In the genomic region with DNA sequence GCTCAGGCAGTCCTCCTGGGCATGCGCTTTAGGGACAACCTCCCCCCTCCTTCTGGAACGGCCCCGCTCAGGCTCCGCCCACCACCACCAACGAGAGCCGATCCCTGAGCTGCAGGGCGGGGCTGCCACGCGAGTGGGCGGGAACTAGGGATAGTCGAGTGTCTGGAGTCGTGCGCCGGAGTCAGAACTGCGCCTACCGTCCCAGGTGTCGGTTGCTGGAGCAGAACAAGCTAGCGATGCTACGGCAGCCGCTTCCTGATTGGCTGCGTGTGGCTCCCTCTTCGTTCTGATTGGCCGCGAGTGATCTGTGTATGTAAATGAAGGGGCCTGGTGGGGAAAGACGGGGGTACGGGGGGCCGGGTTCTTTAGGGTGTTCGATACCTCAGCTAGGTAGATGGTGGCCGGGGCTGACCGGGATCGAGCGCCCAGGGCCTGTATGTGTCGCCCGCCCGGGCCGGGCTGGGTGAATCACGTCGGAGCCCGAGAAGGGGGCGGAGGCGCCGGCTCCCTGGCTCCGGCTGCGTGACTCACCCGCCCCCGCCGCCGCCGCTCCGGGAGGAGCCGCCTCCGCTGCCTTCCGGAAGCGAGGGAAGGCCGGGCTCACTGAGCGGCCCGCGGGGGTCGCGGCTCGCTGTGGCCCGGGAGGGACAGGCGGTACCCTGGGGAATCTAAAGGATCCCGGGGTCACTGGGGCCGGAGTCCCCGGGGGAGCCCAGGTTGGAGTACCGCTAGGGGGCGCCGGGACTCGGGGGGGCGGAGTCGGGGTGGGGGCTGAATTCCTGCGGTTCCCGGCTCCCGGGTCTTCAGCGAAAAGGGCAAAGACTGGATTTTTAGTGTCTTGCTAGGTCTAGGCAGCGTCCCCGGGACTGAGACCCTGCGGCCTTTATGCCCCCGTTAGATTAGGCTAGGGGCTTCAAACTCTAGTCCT, we compare ENCODE assay signal across 8 mouse cellular contexts. TPM values are rescaled to one million over a fixed set of nuclear protein-coding genes. Genes with fewer than 3 reads are reported as not detected.
A peak's percentile ranks its signal among the peaks of the same experiment; 100 is the strongest.
DNase-seq lines count a peak whose midpoint lies in the region; ATAC-seq lines count a peak whose summit lies in the region.

A gene (plus strand): TSS at position 141 of the 928 bp plus-strand sequence.

- peak within 1 kb of the TSS; percentile 48 for H3K4me2 ChIP-seq in hindbrain, embryonic 11.5 days (replicated peaks; ENCODE audit: low read depth, low read length)

- peak; percentile 100 for DNase-seq in Muller cell, postnatal 12 days (ENCODE audit: inconsistent ontology term)
- peak; percentile 100 for DNase-seq in cerebellum, adult 9-11 months
- DNase-seq in frontal cortex, adult 2 months (ENCODE audit: extremely low spot score in 1 of 2, low spot score in 1 of 2): peak; percentile 99 to 100
- peak; percentile 99 for DNase-seq in hindbrain, embryonic 11.5 days (ENCODE audit: low spot score)
- peak; percentile 98 to 100 for DNase-seq in layer of hippocampus, postnatal 14 days (ENCODE audit: low spot score in 2 of 2)
- peak; percentile 100 for DNase-seq in lung, postnatal 14 days
- DNase-seq in retina, adult 2 months (ENCODE audit: low read depth, low spot score): peak; percentile 96
- DNase-seq in thymus, postnatal 36 days: peak; percentile 100

- H3K4me1 ChIP-seq in hindbrain, embryonic 11.5 days (replicated peaks; ENCODE audit: control insufficient read depth, insufficient read depth, low read length): no peaks in the 10 kb centered on the region

- H3K36me3 ChIP-seq in hindbrain, embryonic 11.5 days (ENCODE audit: control insufficient read depth, insufficient read depth, low read length): no peaks in the 10 kb centered on the region

- under 1% methylated on average over 68 of the region's 80 CpGs for WGBS in hindbrain, embryonic 11.5 days

- peak; percentile 97 for ATAC-seq in hindbrain, embryonic 11.5 days (ENCODE audit: low FRiP score)

- no peaks in the 10 kb centered on the region for H3K27me3 ChIP-seq in hindbrain, embryonic 11.5 days (ENCODE audit: control insufficient read depth, insufficient read depth, low read length)

- H3K9ac ChIP-seq in hindbrain, embryonic 11.5 days (ENCODE audit: low read depth, low read length): peak within 1 kb of the TSS; percentile 70

- peak within 1 kb of the TSS; percentile 83 for H3K27ac ChIP-seq in hindbrain, embryonic 11.5 days (ENCODE audit: low read depth, low read length)

- peak within 1 kb of the TSS; percentile 76 for H3K4me3 ChIP-seq in hindbrain, embryonic 11.5 days (ENCODE audit: low read depth, low read length)

- H3K9me3 ChIP-seq in hindbrain, embryonic 11.5 days (ENCODE audit: control insufficient read depth, low read length): no peaks in the 10 kb centered on the region

RNA-seq across cellular contexts. Expression of the gene that starts here (rescaled TPM):
- polyA plus RNA-seq in frontal cortex, adult 2 months (2012; rRNA removed): 14.0 and 16.9 TPM in 2 replicates
- 18.4 and 21.0 TPM in 2 replicates for polyA plus RNA-seq in hindbrain, embryonic 11.5 days (2014; fragmentation: Nextera tagmentation; extraction: Ambion mirVana)
- total RNA-seq in layer of hippocampus, postnatal 14 days (2021): 1 to 10 TPM; 6.1 to 6.9 TPM

Comparison
In these comparisons a context has a peak if more than half of its experiments do, and no peak if none do; other contexts are left out.
1. Peak in every context shown above with its lines: DNase-seq, ATAC-seq, H3K4me3 ChIP-seq and H3K27ac ChIP-seq.